Mouse (Mus musculus) erythroid progenitor cell, adult 5-6 weeks (primary cell): ENCODE measurements around the gene Asns. TPM values are rescaled to one million over a fixed set of nuclear protein-coding genes. Genes with fewer than 3 reads are reported as not detected.
"Not testable (repeated sequence)": the region's sequence is repeated elsewhere in the genome, so short reads cannot be mapped to it uniquely, and the experiment has no call there.

Experiments used
- ATAC-seq: replicated peaks from 2 replicates; pipeline ENCODE4 v1.8.0; 2016; ENCODE audit warnings: moderate number of reproducible peaks, mild to moderate bottlenecking, moderate TSS enrichment, inconsistent platforms; ENCODE audit not compliant: poor library complexity, low FRiP score, severe bottlenecking
- total RNA-seq, 2 experiments: library from RNA; stranded (forward) in 1 of 2; stranded (reverse) in 1 of 2; fragments of 150-400 nt in 1 of 2; fragments of 186-747, 209-891 nt in 1 of 2; gene quantifications; 2 replicates each; pipeline versions ENCODE4 v1.2.3 to v1.2.4; 2015 to 2017; ENCODE audit warnings: low replicate concordance in 2 of 2

Gene Asns
- total RNA-seq, 2 experiments from 2014 or later: 37.8 to 163 TPM

DNA sequence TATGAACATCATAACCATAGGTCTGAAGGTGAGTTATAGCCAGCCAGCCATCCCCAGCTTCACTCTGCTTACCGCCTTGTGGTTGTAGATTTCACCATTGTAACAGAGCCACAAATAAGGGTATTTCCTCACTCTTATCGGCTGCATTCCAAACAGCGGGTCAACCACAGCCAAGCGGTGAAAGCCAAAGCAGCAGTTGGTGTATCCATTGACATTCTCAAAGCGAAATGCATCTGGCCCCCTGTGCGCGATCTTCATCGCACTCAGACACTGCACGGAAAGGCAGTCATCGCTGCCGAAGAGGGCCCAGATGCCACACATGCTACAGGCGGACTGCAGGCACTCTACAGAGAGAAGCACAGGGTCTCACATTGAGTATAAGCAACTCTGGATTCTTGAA lies 3.9 kb downstream of the Asns start:
- no peak for ATAC-seq

DNA sequence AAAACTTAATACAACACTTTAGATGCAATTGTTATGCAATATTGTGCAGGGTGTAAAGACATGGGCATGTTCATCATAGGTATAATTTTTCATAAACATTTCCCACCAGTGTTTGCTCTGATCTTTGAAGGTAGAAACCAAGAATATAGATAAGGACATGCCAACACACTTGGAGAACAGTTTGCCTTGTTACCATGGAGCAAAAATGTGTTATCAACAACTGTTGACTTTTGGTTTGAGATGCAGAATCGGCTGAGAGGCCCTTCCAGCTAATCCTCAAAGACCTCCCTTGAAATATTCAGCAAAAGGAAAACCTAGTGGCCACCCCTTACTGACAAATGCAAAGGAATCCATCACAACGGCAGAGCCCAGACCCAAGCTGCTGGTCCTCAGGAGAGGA lies 7.0 kb downstream of the Asns start:
- no peak for ATAC-seq

GRCm38 (mm10) chr6:7676194-7676901 lies 16.7 kb downstream of the Asns start:
- no peak for ATAC-seq

GRCm38 (mm10) chr6:7672438-7673253 lies 20.4 kb downstream of the Asns start:
- ATAC-seq: no peak

DNA sequence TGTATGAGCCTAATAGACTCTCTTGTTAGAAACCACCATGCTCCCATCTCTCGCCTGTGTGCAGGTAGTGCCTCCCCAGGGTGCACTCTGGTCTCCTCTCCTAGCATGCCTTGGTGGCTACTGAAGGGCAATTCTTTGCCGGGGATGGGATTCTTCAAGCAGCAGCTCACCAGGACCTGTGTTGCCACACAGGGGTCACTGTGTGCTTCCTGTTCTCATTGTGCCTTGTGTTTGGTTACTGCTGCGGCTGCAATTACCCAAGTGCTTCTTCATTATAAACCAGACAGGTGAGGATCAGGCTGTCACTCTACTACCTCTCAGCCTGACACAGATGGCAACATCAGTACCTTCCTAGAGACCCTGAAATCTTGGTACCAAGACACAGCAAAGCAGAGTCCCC lies 21.6 kb downstream of the Asns start:
- ATAC-seq: no peak

DNA sequence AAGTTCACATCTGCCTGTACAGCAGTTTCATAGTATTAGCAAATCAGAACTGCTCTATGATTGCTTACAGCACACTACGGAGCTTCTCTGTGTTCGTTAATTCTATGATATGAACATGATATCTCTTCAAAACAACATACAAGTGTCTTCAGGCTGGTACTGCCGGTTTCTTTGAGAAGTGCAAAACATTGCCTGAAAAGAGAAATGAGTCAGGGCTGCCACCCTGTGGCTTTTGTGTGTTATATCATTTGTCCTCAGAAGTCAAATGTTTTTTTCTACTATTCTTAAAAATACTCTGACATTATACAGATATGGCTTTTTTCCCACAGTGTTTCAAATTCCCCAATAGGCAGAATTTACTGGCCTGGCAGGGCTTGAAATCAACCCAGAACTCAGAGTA lies 22.5 kb downstream of the Asns start:
- no peak for ATAC-seq

- ATAC-seq: no peak
Measured at GRCm38 (mm10) chr6:7669721-7670120, 23.3 kb downstream of the Asns start.

DNA sequence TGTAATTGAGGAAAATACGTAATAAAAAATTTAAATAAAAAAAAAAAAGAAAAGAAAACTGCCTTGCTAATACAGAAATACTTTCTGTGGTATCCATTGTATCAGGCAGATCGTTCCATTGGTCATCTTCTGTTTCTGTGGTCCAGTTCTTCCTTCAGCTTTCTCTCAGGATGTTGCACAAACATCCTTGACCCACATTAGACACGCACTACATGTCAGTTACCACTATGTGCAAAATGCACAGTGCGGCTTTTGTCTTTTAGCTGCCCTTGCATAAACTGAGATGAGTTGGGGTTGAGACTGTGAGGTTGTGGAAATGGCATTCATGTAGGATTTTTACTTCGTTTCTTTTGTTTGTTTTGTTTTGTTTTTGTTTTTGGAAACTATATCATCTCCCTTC lies 24.7 kb downstream of the Asns start:
- ATAC-seq: no peak

GRCm38 (mm10) chr6:7665902-7666301 lies 27.2 kb downstream of the Asns start:
- ATAC-seq: not testable (repeated sequence)

DNA sequence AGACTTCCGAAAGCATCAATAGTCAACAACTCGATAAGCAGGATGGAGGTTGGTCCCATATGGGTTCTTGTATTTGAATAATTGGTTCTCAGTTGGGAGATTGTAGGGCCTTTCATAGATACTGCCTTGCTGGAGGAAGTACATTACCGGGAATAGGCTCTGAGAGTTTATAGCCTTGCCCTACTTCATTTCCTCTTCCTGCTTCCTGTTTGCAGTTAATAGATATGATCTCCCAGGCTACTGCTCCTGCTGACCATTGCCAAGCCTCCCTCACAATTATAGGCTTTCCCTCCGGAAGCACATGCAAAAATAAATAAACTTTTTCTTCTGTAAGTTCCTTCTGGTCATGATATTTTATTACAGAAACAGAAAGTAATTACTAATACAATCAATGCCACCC lies 31.6 kb downstream of the Asns start:
- ATAC-seq: no peak

GRCm38 (mm10) chr6:7660377-7661080 lies 32.5 kb downstream of the Asns start:
- ATAC-seq: 0 out of 2 replicates have a peak, but pooled peaks have one; percentile 52

DNA sequence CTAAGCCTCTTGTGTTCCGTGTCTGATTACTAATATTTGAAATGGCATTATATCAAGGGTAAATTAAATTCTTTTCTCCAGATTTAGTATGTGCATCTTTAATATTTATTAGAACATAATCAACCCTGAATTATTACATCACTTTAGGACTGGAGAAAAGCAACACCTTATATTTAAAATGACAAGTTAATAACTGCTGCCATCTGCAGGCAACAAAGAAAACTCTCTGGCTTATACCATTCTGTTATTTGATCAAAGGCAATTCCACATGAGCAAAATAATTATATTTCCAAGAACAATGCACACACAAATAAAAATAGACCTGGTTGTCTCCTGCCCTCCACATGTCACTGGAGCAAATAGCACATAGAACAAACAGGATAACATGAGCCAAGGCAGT lies 36.5 kb downstream of the Asns start:
- ATAC-seq: no peak

DNA sequence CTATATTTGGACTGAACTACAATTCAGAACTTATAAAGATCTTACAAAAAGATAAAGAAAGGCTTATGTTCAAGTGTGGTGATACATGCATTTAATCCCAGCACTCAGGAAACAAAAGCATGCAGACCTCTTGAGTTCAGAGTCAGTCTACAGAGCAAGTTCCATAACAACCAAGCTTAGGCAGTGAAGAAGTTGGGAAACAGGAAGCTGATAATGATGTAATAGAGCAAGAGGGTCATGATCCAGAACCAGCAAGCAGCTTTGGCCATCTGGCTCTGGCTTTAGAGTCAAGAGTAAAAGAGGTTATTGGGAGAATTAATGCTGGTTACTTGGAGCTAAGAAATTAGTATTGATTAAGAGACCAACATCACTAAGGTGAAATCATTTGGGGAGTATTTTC lies 44.6 kb downstream of the Asns start:
- ATAC-seq: no peak

Other genes starting within 250 kb of the Asns start
- gene Tac1, start 138.4 kb downstream of the Asns start, total RNA-seq (2015; ENCODE audit: low replicate concordance): not detected in 2 replicates
- not detected in 2 replicates for gene Tac1, start 138.4 kb downstream of the Asns start, total RNA-seq (2017; ENCODE audit: low replicate concordance)
- gene C1galt1, start 151.6 kb upstream of the Asns start, total RNA-seq (2015; ENCODE audit: low replicate concordance): 59.1 and 64.6 TPM in 2 replicates
- gene C1galt1, start 151.6 kb upstream of the Asns start, total RNA-seq (2017; ENCODE audit: low replicate concordance): 45.3 and 47.6 TPM in 2 replicates